24 mouse cellular contexts compared by ENCODE assay signal in the genomic region with DNA sequence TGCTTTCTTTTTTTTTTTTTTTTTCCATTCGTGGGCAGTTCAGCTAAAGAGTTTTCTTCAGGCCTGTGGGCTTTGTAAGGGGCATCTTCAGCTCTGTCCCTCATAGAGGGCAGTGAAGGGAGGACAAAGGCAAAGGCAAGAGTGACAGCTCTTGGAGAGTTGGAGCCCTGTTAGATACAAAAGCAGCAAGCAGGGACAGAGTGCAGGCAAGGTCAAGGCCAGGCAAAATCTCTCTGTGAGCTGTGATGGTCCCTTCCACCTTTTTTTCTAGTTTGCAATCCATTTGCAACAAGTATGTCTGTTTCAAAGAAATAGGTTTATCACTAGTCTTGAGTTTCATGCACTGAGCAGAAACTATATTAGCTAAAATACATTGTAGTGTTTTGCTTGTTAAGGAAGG.
"Had no signal": no experiment of that assay in that cellular context is flagged by ENCODE, and none has a peak within 500 bp of the region (broad histone marks: within the 10 kb centered on the region; RNA-seq: fewer than 3 reads in every experiment).

No protein-coding gene starts in this region.

- H3K4me3 ChIP-seq: heart, embryonic 10.5 days; heart, embryonic 12.5 days; hindbrain, embryonic 10.5 days; hindbrain, embryonic 12.5 days; intestine, embryonic 15.5 days; limb, embryonic 13.5 days; limb, embryonic 15.5 days; liver, embryonic 12.5 days had no signal

- H3K27me3 ChIP-seq: heart, embryonic 12.5 days; hindbrain, embryonic 12.5 days; intestine, embryonic 15.5 days; limb, embryonic 13.5 days; limb, embryonic 15.5 days; liver, embryonic 12.5 days had no signal

- H3K4me1 ChIP-seq: heart, embryonic 10.5 days; heart, embryonic 12.5 days; hindbrain, embryonic 10.5 days; hindbrain, embryonic 12.5 days; intestine, embryonic 15.5 days; limb, embryonic 13.5 days; limb, embryonic 15.5 days; liver, embryonic 12.5 days had no signal

- H3K9ac ChIP-seq: heart, embryonic 12.5 days; hindbrain, embryonic 12.5 days; hindbrain, embryonic 14.5 days; intestine, embryonic 15.5 days; limb, embryonic 13.5 days; limb, embryonic 15.5 days; liver, embryonic 12.5 days; liver, embryonic 14.5 days had no signal

- H3K27ac ChIP-seq: heart, embryonic 10.5 days; hindbrain, embryonic 10.5 days; hindbrain, embryonic 12.5 days; hindbrain, embryonic 14.5 days; intestine, embryonic 15.5 days; kidney, postnatal 0 days; limb, embryonic 13.5 days; limb, embryonic 15.5 days; liver, embryonic 12.5 days; liver, embryonic 14.5 days had no signal

- DNase-seq: gastrocnemius, postnatal 25 days; heart, postnatal 10 days; heart, postnatal 4 days; kidney, adult 18-20 months; kidney, adult 8-10 months; kidney, postnatal 14 days; kidney, postnatal 36 days; layer of hippocampus, adult 9-11 months; layer of hippocampus, postnatal 36 days; left cerebral cortex, postnatal 4 days had no signal

- H3K36me3 ChIP-seq: heart, embryonic 10.5 days; heart, embryonic 12.5 days; hindbrain, embryonic 10.5 days; hindbrain, embryonic 12.5 days; intestine, embryonic 15.5 days; limb, embryonic 13.5 days; limb, embryonic 15.5 days; liver, embryonic 12.5 days had no signal

- ATAC-seq: hindbrain, embryonic 16.5 days; inflammation-experienced regulatory T-cells, adult 6 months; intestine, embryonic 15.5 days; intestine, postnatal 0 days; liver, embryonic 12.5 days had no signal

- H3K9me3 ChIP-seq: heart, embryonic 10.5 days; heart, embryonic 12.5 days; hindbrain, embryonic 10.5 days; hindbrain, embryonic 12.5 days; intestine, embryonic 15.5 days; limb, embryonic 13.5 days; limb, embryonic 15.5 days; liver, embryonic 12.5 days had no signal

- H3K4me2 ChIP-seq: heart, embryonic 12.5 days; hindbrain, embryonic 12.5 days; hindbrain, embryonic 14.5 days; intestine, embryonic 15.5 days; limb, embryonic 13.5 days; limb, embryonic 15.5 days; liver, embryonic 12.5 days had no signal
